Mouse (Mus musculus) E14TG2a.4 (cell line): ENCODE data around the gene Fbxl2.

Source experiments
- CTCF ChIP-seq: conservative IDR thresholded peaks from 2 replicates; pipeline ENCODE4 v1.5.1; 2014; ENCODE audit warnings: low read length
- NANOG ChIP-seq: IDR thresholded peaks from 2 replicates; pipeline ENCODE4 v1.6.1; 2014; ENCODE audit warnings: borderline replicate concordance, low read length, mixed read lengths

DNA sequence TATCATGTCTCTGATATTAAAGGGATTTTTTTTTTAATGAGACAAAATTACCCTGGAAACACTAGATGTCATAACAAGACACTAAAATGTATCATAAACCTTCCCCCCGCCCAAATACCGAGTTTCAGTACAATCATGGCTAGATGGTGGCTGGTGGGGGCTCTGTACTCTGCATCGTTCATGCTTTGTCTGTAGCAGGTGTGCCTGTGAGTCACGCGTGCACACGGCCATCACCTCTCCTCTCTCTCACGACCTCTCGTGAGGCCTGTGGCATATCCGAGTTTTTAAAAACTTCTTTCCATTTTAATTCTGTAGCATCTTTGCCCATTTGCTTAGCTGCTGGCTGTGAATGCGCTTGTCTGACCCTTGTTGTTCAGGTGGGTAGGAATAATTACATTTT lies 69.7 kb downstream of the Fbxl2 start:
- TF ChIP-seq CTCF (no peak), NANOG (no peak)
